Mouse (Mus musculus): ENCODE measurements around the gene Gm11985. TPM values are rescaled to one million over a fixed set of nuclear protein-coding genes. Genes with fewer than 3 reads are reported as not detected.
"Not testable (repeated sequence)": the region's sequence is repeated elsewhere in the genome, so short reads cannot be mapped to it uniquely, and the experiment has no call there.

The Gm11985 gene
- not detected in 2 replicates for polyA plus RNA-seq (2016; fragmentation: Nextera tagmentation; extraction: Ambion mirVana)

GRCm38 (mm10) chr11:7188469-7188868, at the start of gene Gm11985:
Gm11985 (minus strand) TSS chr11:7188569.
- Histone ChIP-seq H3K4me3 (no peak within 1 kb of the TSS), H3K9ac (no peak within 1 kb of the TSS), H3K36me3 (no peaks in the 10 kb centered on the region), H3K4me2 (no peak within 1 kb of the TSS), H3K27ac (no peak within 1 kb of the TSS), H3K4me1 (no peaks in the 10 kb centered on the region), H3K27me3 (replicated peaks) (no peaks in the 10 kb centered on the region), H3K9me3 (replicated peaks) (no peaks in the 10 kb centered on the region)
- ATAC-seq = no peak
- 70% methylated on average over 13 of the region's 13 CpGs for WGBS (ENCODE audit: insufficient replicate concordance)

GRCm38 (mm10) chr11:7237712-7238111, 49.3 kb upstream of the Gm11985 start:
- WGBS (ENCODE audit: insufficient replicate concordance) = 49% methylated on average over 6 of the region's 6 CpGs
- no peak overlapping the region for H3K9ac ChIP-seq
- H3K4me1 ChIP-seq = no peaks in the 10 kb centered on the region
- no peak for ATAC-seq
- no peak overlapping the region for H3K27ac ChIP-seq
- no peaks in the 10 kb centered on the region for H3K9me3 ChIP-seq (replicated peaks)
- no peaks in the 10 kb centered on the region for H3K36me3 ChIP-seq
- no peak overlapping the region for H3K4me3 ChIP-seq
- H3K27me3 ChIP-seq (replicated peaks) = no peaks in the 10 kb centered on the region
- no peak overlapping the region for H3K4me2 ChIP-seq

GRCm38 (mm10) chr11:7236751-7237150, 48.4 kb upstream of the Gm11985 start:
- Histone ChIP-seq H3K27me3 (replicated peaks) (no peaks in the 10 kb centered on the region), H3K4me1 (no peaks in the 10 kb centered on the region), H3K36me3 (no peaks in the 10 kb centered on the region), H3K4me2 (no peak overlapping the region), H3K9me3 (replicated peaks) (no peaks in the 10 kb centered on the region), H3K9ac (no peak overlapping the region), H3K4me3 (no peak overlapping the region), H3K27ac (no peak overlapping the region)
- ATAC-seq = no peak
- WGBS (ENCODE audit: insufficient replicate concordance) = 63% methylated on average over 2 of the region's 2 CpGs

GRCm38 (mm10) chr11:7234981-7235609, 46.7 kb upstream of the Gm11985 start:
- no peak overlapping the region for H3K27ac ChIP-seq
- no peak for ATAC-seq
- no peaks in the 10 kb centered on the region for H3K27me3 ChIP-seq (replicated peaks)
- no peaks in the 10 kb centered on the region for H3K4me1 ChIP-seq
- no peaks in the 10 kb centered on the region for H3K9me3 ChIP-seq (replicated peaks)
- H3K4me3 ChIP-seq = no peak overlapping the region
- WGBS (ENCODE audit: insufficient replicate concordance) = 28% methylated on average over 3 of the region's 3 CpGs
- no peak overlapping the region for H3K4me2 ChIP-seq
- H3K9ac ChIP-seq = no peak overlapping the region
- no peaks in the 10 kb centered on the region for H3K36me3 ChIP-seq

- Histone ChIP-seq H3K27me3 (replicated peaks) (no peaks in the 10 kb centered on the region), H3K27ac (no peak overlapping the region), H3K9me3 (replicated peaks) (no peaks in the 10 kb centered on the region), H3K36me3 (no peaks in the 10 kb centered on the region), H3K4me1 (no peaks in the 10 kb centered on the region), H3K4me3 (no peak overlapping the region), H3K9ac (no peak overlapping the region), H3K4me2 (no peak overlapping the region)
- no peak for ATAC-seq
- 60% methylated on average over 1 of the region's 1 CpGs for WGBS (ENCODE audit: insufficient replicate concordance)
Observed at GRCm38 (mm10) chr11:7234436-7234835, 46.1 kb upstream of the Gm11985 start.

GRCm38 (mm10) chr11:7233333-7233732, 45.0 kb upstream of the Gm11985 start:
- no peak overlapping the region for H3K27ac ChIP-seq
- no peak overlapping the region for H3K4me3 ChIP-seq
- ATAC-seq = no peak
- no peaks in the 10 kb centered on the region for H3K4me1 ChIP-seq
- 54% methylated on average over 2 of the region's 2 CpGs for WGBS (ENCODE audit: insufficient replicate concordance)
- H3K9ac ChIP-seq = no peak overlapping the region
- H3K4me2 ChIP-seq = no peak overlapping the region
- no peaks in the 10 kb centered on the region for H3K27me3 ChIP-seq (replicated peaks)
- H3K9me3 ChIP-seq (replicated peaks) = no peaks in the 10 kb centered on the region
- no peaks in the 10 kb centered on the region for H3K36me3 ChIP-seq

- H3K36me3 ChIP-seq = no peaks in the 10 kb centered on the region
- H3K27ac ChIP-seq = no peak overlapping the region
- H3K27me3 ChIP-seq (replicated peaks) = no peaks in the 10 kb centered on the region
- no peak overlapping the region for H3K9ac ChIP-seq
- H3K4me1 ChIP-seq = no peaks in the 10 kb centered on the region
- H3K4me2 ChIP-seq = no peak overlapping the region
- H3K4me3 ChIP-seq = no peak overlapping the region
- no peak for ATAC-seq
- no peaks in the 10 kb centered on the region for H3K9me3 ChIP-seq (replicated peaks)
- 67% methylated on average over 4 of the region's 4 CpGs for WGBS (ENCODE audit: insufficient replicate concordance)
Observed at GRCm38 (mm10) chr11:7231958-7232357, 43.6 kb upstream of the Gm11985 start.

- Histone ChIP-seq H3K9ac (no peak overlapping the region), H3K4me1 (no peaks in the 10 kb centered on the region), H3K9me3 (replicated peaks) (no peaks in the 10 kb centered on the region), H3K27ac (no peak overlapping the region), H3K27me3 (replicated peaks) (no peaks in the 10 kb centered on the region), H3K36me3 (no peaks in the 10 kb centered on the region), H3K4me3 (no peak overlapping the region), H3K4me2 (no peak overlapping the region)
- no peak for ATAC-seq
- WGBS (ENCODE audit: insufficient replicate concordance) = 72% methylated on average over 4 of the region's 4 CpGs
Observed at GRCm38 (mm10) chr11:7230000-7230399, 41.6 kb upstream of the Gm11985 start.

- WGBS (ENCODE audit: insufficient replicate concordance) = 54% methylated on average over 4 of the region's 4 CpGs
- no peaks in the 10 kb centered on the region for H3K9me3 ChIP-seq (replicated peaks)
Observed at GRCm38 (mm10) chr11:7228107-7228506, 39.7 kb upstream of the Gm11985 start.

GRCm38 (mm10) chr11:7226810-7227550, 38.6 kb upstream of the Gm11985 start:
- ATAC-seq = no peak
- Histone ChIP-seq H3K4me2 (no peak overlapping the region), H3K27me3 (replicated peaks) (no peaks in the 10 kb centered on the region), H3K36me3 (no peaks in the 10 kb centered on the region), H3K4me3 (no peak overlapping the region), H3K9ac (no peak overlapping the region), H3K9me3 (replicated peaks) (no peaks in the 10 kb centered on the region), H3K27ac (no peak overlapping the region), H3K4me1 (no peaks in the 10 kb centered on the region)
- 75% methylated on average over 7 of the region's 7 CpGs for WGBS (ENCODE audit: insufficient replicate concordance)

More at GRCm38 (mm10) chr11:7228107-7228506, 39.7 kb upstream of the Gm11985 start:
- ATAC-seq = no peak
- H3K27me3 ChIP-seq (replicated peaks) = no peaks in the 10 kb centered on the region
- no peak overlapping the region for H3K4me2 ChIP-seq
- no peak overlapping the region for H3K4me3 ChIP-seq
- H3K9ac ChIP-seq = no peak overlapping the region
- H3K4me1 ChIP-seq = no peaks in the 10 kb centered on the region
- H3K36me3 ChIP-seq = no peaks in the 10 kb centered on the region
- H3K27ac ChIP-seq = no peak overlapping the region

GRCm38 (mm10) chr11:7226200-7226599, 37.8 kb upstream of the Gm11985 start:
- no peak overlapping the region for H3K4me3 ChIP-seq
- no peak overlapping the region for H3K4me2 ChIP-seq
- WGBS (ENCODE audit: insufficient replicate concordance) = 44% methylated on average over 2 of the region's 2 CpGs
- no peak overlapping the region for H3K27ac ChIP-seq
- H3K27me3 ChIP-seq (replicated peaks) = no peaks in the 10 kb centered on the region
- ATAC-seq = no peak
- H3K4me1 ChIP-seq = no peaks in the 10 kb centered on the region
- no peaks in the 10 kb centered on the region for H3K36me3 ChIP-seq
- H3K9me3 ChIP-seq (replicated peaks) = no peaks in the 10 kb centered on the region
- no peak overlapping the region for H3K9ac ChIP-seq

- H3K9me3 ChIP-seq (replicated peaks); H3K36me3 ChIP-seq; H3K27ac ChIP-seq; H3K9ac ChIP-seq; H3K4me1 ChIP-seq; H3K4me3 ChIP-seq; H3K4me2 ChIP-seq; ATAC-seq; H3K27me3 ChIP-seq (replicated peaks): not testable (repeated sequence)
- 50% methylated on average over 8 of the region's 8 CpGs for WGBS (ENCODE audit: insufficient replicate concordance)
Observed at GRCm38 (mm10) chr11:7221826-7222225, 33.5 kb upstream of the Gm11985 start.
